Mouse (Mus musculus): ENCODE data around the gene Olfr308. TPM values are rescaled to one million over a fixed set of nuclear protein-coding genes. Genes with fewer than 3 reads are reported as not detected.
"Not testable (repeated sequence)": the region's sequence is repeated elsewhere in the genome, so short reads cannot be mapped to it uniquely, and the experiment has no call there.

Gene Olfr308
- not detected in 2 replicates for polyA plus RNA-seq (2014; fragmentation: Nextera tagmentation; extraction: Ambion mirVana)

- Histone ChIP-seq H3K27me3 (ENCODE audit: control insufficient read depth, insufficient read depth, low read length) (no peaks in the 10 kb centered on the region), H3K4me1 (ENCODE audit: control insufficient read depth in 2 of 2, insufficient read depth in 2 of 2, low read length in 2 of 2) (no peaks in the 10 kb centered on the region), H3K4me2 (ENCODE audit: low read length) (no peak within 1 kb of the TSS), H3K36me3 (ENCODE audit: control insufficient read depth, insufficient read depth, low read length) (no peaks in the 10 kb centered on the region), H3K9ac (ENCODE audit: low read length) (no peak within 1 kb of the TSS), H3K4me3 (ENCODE audit: control insufficient read depth in 1 of 2, insufficient read depth in 1 of 2, low read depth in 1 of 2, low read length in 2 of 2) (no peak within 1 kb of the TSS), H3K9me3 (ENCODE audit: control insufficient read depth, low read length) (no peaks in the 10 kb centered on the region), H3K27ac (replicated peaks in 1 of 2; ENCODE audit: control insufficient read depth in 1 of 2, insufficient read depth in 1 of 2, low read depth in 2 of 2, low read length in 2 of 2) (no peak within 1 kb of the TSS)
- ATAC-seq (ENCODE audit: insufficient number of reproducible peaks, insufficient read depth, low FRiP score, low read depth) = no peak
Measured at GRCm38 (mm10) chr7:86325530-86325929, at the start of gene Olfr308. Gene Olfr308 (minus strand): TSS chr7:86325630.

- no peaks in the 10 kb centered on the region for H3K4me1 ChIP-seq (ENCODE audit: control insufficient read depth in 2 of 2, insufficient read depth in 2 of 2, low read length in 2 of 2)
- 73% methylated on average over 1 of the region's 1 CpGs for WGBS
- H3K9ac ChIP-seq (ENCODE audit: low read length) = no peak within 1 kb of the TSS
- no peaks in the 10 kb centered on the region for H3K27me3 ChIP-seq (ENCODE audit: control insufficient read depth, insufficient read depth, low read length)
- no peaks in the 10 kb centered on the region for H3K36me3 ChIP-seq (ENCODE audit: control insufficient read depth, insufficient read depth, low read length)
- no peaks in the 10 kb centered on the region for H3K9me3 ChIP-seq (ENCODE audit: control insufficient read depth, low read length)
- no peak within 1 kb of the TSS for H3K4me2 ChIP-seq (ENCODE audit: low read length)
- H3K27ac ChIP-seq (replicated peaks in 1 of 2; ENCODE audit: control insufficient read depth in 1 of 2, insufficient read depth in 1 of 2, low read depth in 2 of 2, low read length in 2 of 2) = no peak within 1 kb of the TSS
- ATAC-seq (ENCODE audit: insufficient number of reproducible peaks, insufficient read depth, low FRiP score, low read depth) = no peak
- H3K4me3 ChIP-seq (ENCODE audit: control insufficient read depth in 1 of 2, insufficient read depth in 1 of 2, low read depth in 1 of 2, low read length in 2 of 2) = no peak within 1 kb of the TSS
Measured at GRCm38 (mm10) chr7:86366828-86367227, 41.4 kb upstream of the Olfr308 start, which contains the start of gene Olfr305. Gene Olfr305 (minus strand): TSS chr7:86366928.

GRCm38 (mm10) chr7:86346296-86346695 is 20.9 kb upstream of the Olfr308 start:
- H3K36me3 ChIP-seq (ENCODE audit: control insufficient read depth, insufficient read depth, low read length); H3K4me3 ChIP-seq (ENCODE audit: control insufficient read depth in 1 of 2, insufficient read depth in 1 of 2, low read depth in 1 of 2, low read length in 2 of 2); H3K9me3 ChIP-seq (ENCODE audit: control insufficient read depth, low read length); H3K4me2 ChIP-seq (ENCODE audit: low read length); H3K27me3 ChIP-seq (ENCODE audit: control insufficient read depth, insufficient read depth, low read length); H3K27ac ChIP-seq (replicated peaks in 1 of 2; ENCODE audit: control insufficient read depth in 1 of 2, insufficient read depth in 1 of 2, low read depth in 2 of 2, low read length in 2 of 2); H3K9ac ChIP-seq (ENCODE audit: low read length); H3K4me1 ChIP-seq (ENCODE audit: control insufficient read depth in 2 of 2, insufficient read depth in 2 of 2, low read length in 2 of 2); ATAC-seq (ENCODE audit: insufficient number of reproducible peaks, insufficient read depth, low FRiP score, low read depth): not testable (repeated sequence)
- 90% methylated on average over 9 of the region's 9 CpGs for WGBS

GRCm38 (mm10) chr7:86344253-86344652 is 18.8 kb upstream of the Olfr308 start:
- Histone ChIP-seq H3K9me3 (ENCODE audit: control insufficient read depth, low read length) (no peaks in the 10 kb centered on the region), H3K27me3 (ENCODE audit: control insufficient read depth, insufficient read depth, low read length) (no peaks in the 10 kb centered on the region), H3K4me3 (ENCODE audit: control insufficient read depth in 1 of 2, insufficient read depth in 1 of 2, low read depth in 1 of 2, low read length in 2 of 2) (no peak overlapping the region), H3K4me2 (ENCODE audit: low read length) (no peak overlapping the region), H3K4me1 (ENCODE audit: control insufficient read depth in 2 of 2, insufficient read depth in 2 of 2, low read length in 2 of 2) (no peaks in the 10 kb centered on the region), H3K27ac (replicated peaks in 1 of 2; ENCODE audit: control insufficient read depth in 1 of 2, insufficient read depth in 1 of 2, low read depth in 2 of 2, low read length in 2 of 2) (no peak overlapping the region), H3K36me3 (ENCODE audit: control insufficient read depth, insufficient read depth, low read length) (no peaks in the 10 kb centered on the region), H3K9ac (ENCODE audit: low read length) (no peak overlapping the region)
- ATAC-seq (ENCODE audit: insufficient number of reproducible peaks, insufficient read depth, low FRiP score, low read depth) = no peak
- WGBS = 71% methylated on average over 3 of the region's 3 CpGs

GRCm38 (mm10) chr7:86342881-86343565 is 17.6 kb upstream of the Olfr308 start:
- no peak for ATAC-seq (ENCODE audit: insufficient number of reproducible peaks, insufficient read depth, low FRiP score, low read depth)
- Histone ChIP-seq H3K9ac (ENCODE audit: low read length) (no peak overlapping the region), H3K27me3 (ENCODE audit: control insufficient read depth, insufficient read depth, low read length) (no peaks in the 10 kb centered on the region), H3K36me3 (ENCODE audit: control insufficient read depth, insufficient read depth, low read length) (no peaks in the 10 kb centered on the region), H3K4me1 (ENCODE audit: control insufficient read depth in 2 of 2, insufficient read depth in 2 of 2, low read length in 2 of 2) (no peaks in the 10 kb centered on the region), H3K27ac (replicated peaks in 1 of 2; ENCODE audit: control insufficient read depth in 1 of 2, insufficient read depth in 1 of 2, low read depth in 2 of 2, low read length in 2 of 2) (no peak overlapping the region), H3K9me3 (ENCODE audit: control insufficient read depth, low read length) (no peaks in the 10 kb centered on the region), H3K4me2 (ENCODE audit: low read length) (no peak overlapping the region), H3K4me3 (ENCODE audit: control insufficient read depth in 1 of 2, insufficient read depth in 1 of 2, low read depth in 1 of 2, low read length in 2 of 2) (no peak overlapping the region)
- WGBS = 70% methylated on average over 14 of the region's 14 CpGs

GRCm38 (mm10) chr7:86337486-86337885 is 12.1 kb upstream of the Olfr308 start, which contains the start of gene Olfr307:
Gene Olfr307 (minus strand): TSS chr7:86337586.
- no peaks in the 10 kb centered on the region for H3K27me3 ChIP-seq (ENCODE audit: control insufficient read depth, insufficient read depth, low read length)
- no peak for ATAC-seq (ENCODE audit: insufficient number of reproducible peaks, insufficient read depth, low FRiP score, low read depth)
- 52% methylated on average over 1 of the region's 1 CpGs for WGBS

GRCm38 (mm10) chr7:86321323-86321722 is 4.1 kb downstream of the Olfr308 start:
- no peaks in the 10 kb centered on the region for H3K27me3 ChIP-seq (ENCODE audit: control insufficient read depth, insufficient read depth, low read length)
- no peak overlapping the region for H3K9ac ChIP-seq (ENCODE audit: low read length)
- WGBS = 86% methylated on average over 2 of the region's 2 CpGs
- no peaks in the 10 kb centered on the region for H3K9me3 ChIP-seq (ENCODE audit: control insufficient read depth, low read length)
- H3K27ac ChIP-seq (replicated peaks in 1 of 2; ENCODE audit: control insufficient read depth in 1 of 2, insufficient read depth in 1 of 2, low read depth in 2 of 2, low read length in 2 of 2) = no peak overlapping the region
- H3K4me2 ChIP-seq (ENCODE audit: low read length) = no peak overlapping the region
- no peak for ATAC-seq (ENCODE audit: insufficient number of reproducible peaks, insufficient read depth, low FRiP score, low read depth)
- H3K36me3 ChIP-seq (ENCODE audit: control insufficient read depth, insufficient read depth, low read length) = no peaks in the 10 kb centered on the region
- H3K4me3 ChIP-seq (ENCODE audit: control insufficient read depth in 1 of 2, insufficient read depth in 1 of 2, low read depth in 1 of 2, low read length in 2 of 2) = no peak overlapping the region
- H3K4me1 ChIP-seq (ENCODE audit: control insufficient read depth in 2 of 2, insufficient read depth in 2 of 2, low read length in 2 of 2) = no peaks in the 10 kb centered on the region

More at GRCm38 (mm10) chr7:86337486-86337885, 12.1 kb upstream of the Olfr308 start, which contains the start of gene Olfr307:
- H3K27ac ChIP-seq (replicated peaks in 1 of 2; ENCODE audit: control insufficient read depth in 1 of 2, insufficient read depth in 1 of 2, low read depth in 2 of 2, low read length in 2 of 2) = no peak within 1 kb of the TSS
- H3K9ac ChIP-seq (ENCODE audit: low read length) = no peak within 1 kb of the TSS
- H3K36me3 ChIP-seq (ENCODE audit: control insufficient read depth, insufficient read depth, low read length) = no peaks in the 10 kb centered on the region
- H3K4me3 ChIP-seq (ENCODE audit: control insufficient read depth in 1 of 2, insufficient read depth in 1 of 2, low read depth in 1 of 2, low read length in 2 of 2) = no peak within 1 kb of the TSS
- H3K4me2 ChIP-seq (ENCODE audit: low read length) = no peak within 1 kb of the TSS
- no peaks in the 10 kb centered on the region for H3K4me1 ChIP-seq (ENCODE audit: control insufficient read depth in 2 of 2, insufficient read depth in 2 of 2, low read length in 2 of 2)
- no peaks in the 10 kb centered on the region for H3K9me3 ChIP-seq (ENCODE audit: control insufficient read depth, low read length)

- Histone ChIP-seq H3K27ac (replicated peaks in 1 of 2; ENCODE audit: control insufficient read depth in 1 of 2, insufficient read depth in 1 of 2, low read depth in 2 of 2, low read length in 2 of 2) (no peak within 1 kb of the TSS), H3K4me2 (ENCODE audit: low read length) (no peak within 1 kb of the TSS), H3K9me3 (ENCODE audit: control insufficient read depth, low read length) (no peaks in the 10 kb centered on the region), H3K9ac (ENCODE audit: low read length) (no peak within 1 kb of the TSS), H3K27me3 (ENCODE audit: control insufficient read depth, insufficient read depth, low read length) (no peaks in the 10 kb centered on the region), H3K4me3 (ENCODE audit: control insufficient read depth in 1 of 2, insufficient read depth in 1 of 2, low read depth in 1 of 2, low read length in 2 of 2) (no peak within 1 kb of the TSS), H3K4me1 (ENCODE audit: control insufficient read depth in 2 of 2, insufficient read depth in 2 of 2, low read length in 2 of 2) (no peaks in the 10 kb centered on the region), H3K36me3 (ENCODE audit: control insufficient read depth, insufficient read depth, low read length) (no peaks in the 10 kb centered on the region)
- 53% methylated on average over 2 of the region's 2 CpGs for WGBS
- no peak for ATAC-seq (ENCODE audit: insufficient number of reproducible peaks, insufficient read depth, low FRiP score, low read depth)
Measured at GRCm38 (mm10) chr7:86313608-86314007, 11.8 kb downstream of the Olfr308 start, which contains the start of gene Olfr309. Gene Olfr309 (minus strand): TSS chr7:86313708.

Data from heart, embryonic 14.5 days (tissue).